Mouse (Mus musculus) mesoderm, embryonic 11.5 days (tissue): ENCODE data around the gene Cdh22.

Experiments used
- DNase-seq: peaks from one replicate; pipeline ENCODE4 v3.0.0-alpha.2; 2012; ENCODE audit warnings: low read depth, low spot score

Gene Cdh22

DNA sequence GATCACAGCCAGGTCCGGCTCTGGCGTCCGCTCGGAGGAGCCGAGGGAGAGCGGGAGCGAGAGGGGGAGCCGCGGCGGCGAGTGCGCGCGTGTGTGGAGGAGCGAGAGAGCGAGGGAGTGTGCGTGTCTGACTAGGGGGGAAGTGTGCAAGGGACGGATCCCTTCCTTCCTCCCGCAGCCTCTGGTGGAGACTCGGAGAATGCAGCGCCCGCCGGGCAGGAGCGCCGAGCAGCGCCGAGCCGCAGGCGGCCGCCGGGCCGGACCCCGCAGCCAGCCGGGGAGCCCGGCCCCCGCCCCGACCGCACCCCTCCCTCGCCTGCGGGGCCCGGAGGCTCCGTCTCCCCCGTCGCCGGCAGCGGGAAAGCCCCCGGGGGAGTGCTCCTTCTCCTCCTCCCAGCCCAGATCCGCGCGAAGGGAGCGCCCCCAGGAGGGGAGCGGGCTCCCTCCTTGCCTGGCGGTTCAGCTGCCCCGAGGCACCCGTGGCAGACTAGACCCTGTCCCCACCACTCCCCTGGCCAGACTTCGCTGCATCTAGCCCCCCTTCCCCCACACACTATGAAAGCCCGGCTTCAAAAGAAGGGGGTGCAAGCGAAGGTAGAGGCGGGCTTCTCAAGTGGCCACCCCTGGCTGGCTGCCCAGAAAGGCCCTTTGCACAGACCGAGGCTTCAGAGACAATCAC lies at the start of gene Cdh22:
TSS of gene Cdh22 (minus strand) at position 241 of the 679 bp plus-strand sequence.
- DNase-seq: peak; percentile 78

DNA sequence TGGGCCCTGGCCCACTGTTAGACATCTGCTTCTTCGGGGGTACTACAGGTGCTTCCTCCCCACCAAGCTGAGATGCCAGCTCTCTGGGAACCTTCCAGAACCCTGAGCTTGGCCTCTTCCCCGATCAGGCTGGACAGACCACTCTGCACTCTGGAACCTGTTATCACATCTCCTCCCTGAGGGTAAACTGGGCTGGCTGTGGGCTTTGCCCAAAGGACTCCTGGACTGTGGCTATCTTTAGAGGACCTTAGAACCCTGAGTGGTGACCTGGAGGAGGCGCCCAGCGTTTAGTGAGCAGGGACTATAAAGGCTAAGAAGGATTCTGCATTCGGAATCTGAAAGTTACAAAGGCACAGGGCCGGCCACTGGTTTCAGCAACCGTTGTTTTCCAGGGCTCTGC lies 49.7 kb upstream of the Cdh22 start:
- no peak for DNase-seq

DNA sequence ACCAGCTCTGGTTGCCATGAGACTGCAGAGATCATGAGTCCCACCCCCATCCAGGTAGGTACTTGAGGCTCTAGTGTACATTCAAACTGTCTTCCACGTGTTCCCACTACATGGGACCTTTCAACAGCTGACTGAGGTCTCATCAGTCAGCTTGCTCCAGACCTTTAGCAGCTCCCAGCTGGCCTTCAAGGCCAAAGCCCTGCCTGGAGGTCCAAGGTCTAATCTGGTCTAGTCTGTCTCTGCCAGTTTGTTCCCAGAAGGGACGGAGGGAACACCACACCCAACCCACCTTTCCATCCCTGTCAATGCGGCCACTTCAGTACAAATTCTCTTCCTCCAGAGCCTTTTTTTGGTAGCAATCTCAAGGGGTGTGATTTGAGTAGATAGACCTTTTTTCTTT lies 49.0 kb upstream of the Cdh22 start:
- DNase-seq: no peak

DNA sequence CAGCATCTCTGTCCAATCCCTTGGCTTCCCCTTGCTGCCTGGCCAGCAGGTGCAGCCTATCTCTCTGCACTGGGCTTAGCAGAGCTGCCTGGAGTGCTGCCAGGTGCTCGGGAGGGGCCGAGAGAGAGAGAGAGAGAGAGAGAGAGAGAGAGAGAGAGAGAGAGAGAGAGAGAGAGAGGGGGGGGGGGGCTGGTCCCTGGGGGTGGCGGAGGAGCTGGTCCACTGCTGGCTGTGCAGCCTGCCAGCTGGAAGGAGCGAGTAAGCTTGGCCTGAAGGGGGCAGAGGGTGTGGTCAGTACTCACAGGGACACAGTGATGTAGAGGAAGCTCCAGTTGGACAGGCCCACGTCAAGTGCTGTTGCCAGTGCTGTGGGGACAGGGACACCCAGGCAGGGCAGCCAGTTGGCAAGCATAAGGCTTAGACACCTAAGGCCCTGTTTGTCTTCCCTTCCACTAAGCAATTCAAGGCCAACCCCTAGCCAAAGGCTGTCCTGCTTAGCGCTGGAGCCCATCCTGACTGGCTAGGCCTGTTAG lies 47.2 kb upstream of the Cdh22 start:
- DNase-seq: no peak

DNA sequence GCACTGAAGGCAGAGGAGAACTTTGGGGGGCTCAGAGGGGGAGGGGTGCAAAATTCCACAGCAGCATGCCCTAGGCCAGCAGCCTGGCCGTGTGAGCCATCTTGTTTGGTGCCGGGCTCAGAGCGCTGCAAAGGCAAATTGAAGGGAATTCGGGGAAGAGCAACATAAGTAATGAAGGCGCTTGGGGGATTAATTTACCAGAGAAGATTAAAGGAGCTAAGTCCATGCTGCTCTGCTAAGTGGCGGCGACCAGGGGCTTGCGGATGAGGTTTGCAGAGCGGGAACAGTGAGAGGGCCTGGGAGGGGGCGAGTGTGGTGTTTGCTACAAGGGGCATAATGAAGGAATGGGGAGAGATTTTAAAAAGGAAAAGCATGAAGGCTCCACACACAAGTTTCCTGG lies 44.7 kb upstream of the Cdh22 start:
- no peak for DNase-seq

DNA sequence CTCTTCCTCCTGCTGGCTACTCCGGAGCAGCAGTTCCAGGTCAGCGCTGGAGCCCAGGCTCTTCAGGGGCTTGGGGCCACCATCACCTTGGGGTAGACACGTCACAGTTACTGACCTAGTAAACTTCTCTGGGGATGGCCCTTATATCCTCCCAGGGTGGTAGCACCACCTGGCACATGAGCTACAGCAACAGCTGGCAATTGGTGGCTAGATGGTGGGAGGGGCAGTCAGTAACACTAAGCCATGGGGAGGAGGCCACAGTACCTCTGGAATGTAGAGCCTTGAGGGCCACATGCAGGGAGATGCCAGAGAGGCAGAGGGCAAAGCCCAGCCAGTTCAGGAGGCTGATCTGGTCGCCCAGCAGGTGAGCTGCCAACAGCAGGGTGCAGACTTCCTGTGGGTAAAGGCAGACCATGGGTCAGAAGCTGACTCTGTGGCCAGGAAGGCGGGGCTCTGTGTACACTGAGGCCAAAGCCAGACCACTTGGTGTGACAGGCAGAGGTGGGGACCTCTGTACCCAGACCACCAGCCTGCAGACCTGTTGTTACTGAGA lies 42.6 kb upstream of the Cdh22 start:
- no peak for DNase-seq

DNA sequence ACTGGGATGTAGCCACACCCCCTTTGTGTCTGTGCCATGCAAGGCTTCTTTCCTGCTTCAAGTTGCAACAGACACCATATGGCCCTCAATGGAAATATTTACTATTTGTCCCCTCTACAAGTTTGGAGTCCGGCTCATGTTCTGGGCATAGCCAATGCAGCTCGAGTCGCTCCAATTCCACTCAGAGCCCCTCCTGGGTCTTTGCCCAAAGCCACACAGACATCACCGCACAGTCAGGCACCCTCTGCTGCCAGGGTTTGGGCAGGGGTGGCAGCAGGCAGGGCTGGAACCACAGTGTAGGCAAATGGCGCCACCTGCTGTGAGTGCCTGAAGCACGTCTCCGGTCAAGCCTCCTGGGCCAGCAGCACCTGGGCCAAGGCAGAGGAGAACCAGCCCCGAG lies 41.2 kb upstream of the Cdh22 start:
- peak; percentile 61 for DNase-seq

DNA sequence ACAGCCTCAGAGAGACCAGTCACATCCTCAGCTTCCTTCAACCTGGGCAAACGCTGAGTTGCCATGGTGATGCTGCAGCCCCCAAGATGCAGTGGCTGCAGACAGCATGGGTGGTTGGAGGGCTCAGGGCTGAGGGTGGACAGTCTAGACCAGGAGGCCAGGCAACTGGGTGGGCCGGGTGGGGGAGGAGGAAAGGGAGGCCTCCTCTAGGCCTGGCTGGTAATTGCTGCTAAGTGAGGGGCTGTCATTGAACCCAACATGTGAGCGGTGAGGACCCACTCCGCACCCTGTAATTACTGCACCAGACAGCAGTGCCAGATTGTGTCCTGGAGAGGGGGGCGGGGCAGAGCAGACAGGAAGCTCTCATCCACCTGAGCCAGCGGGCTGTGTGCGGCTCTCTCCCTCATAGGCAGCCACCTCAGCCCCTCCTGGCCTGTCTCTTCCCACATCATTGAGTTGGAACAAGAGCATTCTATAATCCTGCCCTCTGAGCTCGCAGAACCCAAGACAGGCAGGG lies 40.5 kb upstream of the Cdh22 start:
- DNase-seq: no peak

DNA sequence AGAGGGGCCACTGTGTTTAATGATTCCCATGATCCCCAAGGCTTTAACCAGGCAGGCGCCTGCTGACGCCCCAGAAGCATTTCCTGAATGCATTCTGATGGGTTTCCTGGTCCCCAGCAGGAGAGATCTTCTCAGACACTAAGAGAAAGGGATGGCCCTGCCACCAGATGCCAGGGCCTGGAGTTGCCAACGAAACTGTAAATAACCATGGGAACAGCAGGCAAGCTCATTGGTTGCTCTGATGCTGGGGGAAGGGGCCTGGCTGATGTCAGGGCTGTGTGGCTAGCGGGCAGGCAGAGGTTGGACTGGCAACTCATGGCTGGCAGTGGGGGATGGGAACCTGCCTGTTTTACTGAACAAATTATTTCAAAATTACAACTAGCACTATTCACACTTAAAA lies 38.9 kb upstream of the Cdh22 start:
- no peak for DNase-seq

DNA sequence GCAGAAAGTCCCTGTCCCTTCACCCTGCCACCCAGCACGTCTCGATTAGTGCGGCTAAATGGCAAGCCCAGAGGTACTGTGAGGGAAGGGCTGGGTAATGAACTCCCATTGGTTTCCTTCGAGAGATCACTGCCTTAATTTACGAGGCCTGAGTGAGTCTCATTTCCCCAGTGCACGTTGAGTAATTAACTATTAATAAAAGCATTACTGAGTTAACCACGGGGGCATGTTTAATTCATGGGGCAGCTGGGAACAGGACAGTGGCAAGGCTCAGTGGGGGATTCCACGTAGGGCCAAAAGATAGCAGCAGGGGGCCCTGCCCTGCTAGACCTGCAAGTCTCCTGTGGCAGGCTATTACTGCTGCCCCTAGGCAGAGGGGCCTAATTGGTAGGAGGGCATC lies 36.7 kb upstream of the Cdh22 start:
- DNase-seq: peak; percentile 56

DNA sequence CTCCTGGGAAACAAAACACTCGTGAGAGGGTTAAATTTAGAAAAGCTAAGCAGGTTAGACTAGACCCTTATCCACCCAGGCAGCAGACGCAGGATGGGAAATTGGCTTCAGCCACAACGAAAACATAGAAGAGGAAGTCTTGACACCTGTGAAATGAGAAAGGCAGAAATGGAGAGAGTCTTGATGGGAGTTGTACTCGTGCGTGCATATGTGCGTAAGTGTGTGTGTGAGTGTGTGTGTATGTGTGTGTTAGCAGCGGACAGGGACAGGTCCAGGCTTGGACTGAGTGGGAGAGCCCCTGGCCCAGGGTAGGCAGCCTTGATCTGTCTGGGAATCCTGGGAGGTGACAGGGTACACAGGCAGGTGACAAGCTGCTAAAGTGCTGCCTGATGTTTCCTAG lies 36.2 kb upstream of the Cdh22 start:
- DNase-seq: no peak

DNA sequence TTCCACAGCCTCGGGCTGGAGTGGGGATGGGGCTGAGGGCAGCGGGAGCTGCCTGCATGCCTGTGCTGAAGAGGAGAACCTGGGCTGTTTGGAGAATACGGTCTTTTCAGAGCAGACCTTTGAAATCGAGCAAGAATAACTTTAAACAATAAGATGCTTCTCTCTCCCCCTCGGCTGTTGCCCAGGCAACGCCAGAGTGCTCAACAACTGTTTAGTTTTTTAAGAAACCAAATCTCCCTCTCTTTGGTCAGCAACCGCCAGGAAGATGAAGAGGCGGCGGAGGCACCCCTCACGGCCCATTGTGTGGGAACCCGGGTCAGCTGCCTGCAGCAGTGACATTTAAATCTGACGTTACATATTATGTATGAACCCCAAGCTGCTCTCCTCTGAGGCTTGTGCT lies 32.1 kb upstream of the Cdh22 start:
- DNase-seq: peak; percentile 31

DNA sequence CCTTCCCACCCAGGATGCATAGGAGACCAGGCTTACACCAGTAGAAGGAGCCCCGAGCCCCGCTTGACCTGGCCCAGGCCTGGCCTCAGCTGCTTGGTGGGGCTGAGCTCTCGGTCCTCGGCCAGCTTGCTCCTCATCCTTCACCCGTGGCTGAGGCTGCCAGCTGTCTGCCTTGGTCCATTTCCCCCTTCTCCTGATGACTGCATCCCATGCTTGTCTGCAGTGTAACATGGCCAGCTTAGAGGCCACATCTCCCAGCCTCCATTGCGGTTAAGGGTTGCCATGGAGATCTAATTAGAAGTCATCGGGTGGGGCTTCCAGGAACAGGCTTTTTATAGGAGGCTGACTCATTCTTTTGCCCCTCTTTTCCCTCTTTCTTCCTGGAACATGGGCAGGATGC lies 29.2 kb upstream of the Cdh22 start:
- DNase-seq: no peak

DNA sequence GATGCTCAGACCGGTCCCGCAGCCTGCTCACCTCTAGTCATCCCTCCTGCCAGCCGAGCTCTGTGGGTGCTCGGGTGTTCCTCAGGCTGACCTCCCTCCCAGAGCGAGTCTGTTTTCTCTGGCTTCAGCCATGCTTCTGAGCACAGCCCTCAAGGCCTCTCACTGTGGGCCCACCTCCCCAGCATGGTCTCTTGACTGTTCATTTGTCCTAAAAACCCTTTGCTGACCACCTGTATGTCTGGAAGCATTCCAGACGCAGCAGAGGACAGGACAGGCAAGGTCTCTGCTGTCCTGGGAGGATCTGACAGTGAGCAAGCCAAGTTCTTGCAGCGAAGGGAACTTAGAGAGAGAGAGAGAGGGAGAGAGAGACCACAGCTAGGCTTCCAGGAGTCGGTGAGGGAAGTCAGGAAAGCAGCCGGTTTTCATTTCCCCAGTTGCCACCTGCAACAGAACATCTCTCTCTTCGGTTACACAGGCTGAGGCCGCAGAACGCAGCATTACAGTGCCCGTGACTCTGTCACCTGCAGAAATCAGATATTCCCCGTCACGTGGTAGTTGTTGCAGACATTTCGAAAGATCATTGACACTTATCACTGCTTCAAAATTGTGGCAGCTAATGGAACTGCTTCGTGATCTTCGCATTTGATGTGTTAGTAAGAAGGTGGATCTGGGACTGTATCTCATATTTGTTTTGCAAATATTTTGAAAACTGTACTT lies 27.8 kb upstream of the Cdh22 start:
- no peak for DNase-seq

DNA sequence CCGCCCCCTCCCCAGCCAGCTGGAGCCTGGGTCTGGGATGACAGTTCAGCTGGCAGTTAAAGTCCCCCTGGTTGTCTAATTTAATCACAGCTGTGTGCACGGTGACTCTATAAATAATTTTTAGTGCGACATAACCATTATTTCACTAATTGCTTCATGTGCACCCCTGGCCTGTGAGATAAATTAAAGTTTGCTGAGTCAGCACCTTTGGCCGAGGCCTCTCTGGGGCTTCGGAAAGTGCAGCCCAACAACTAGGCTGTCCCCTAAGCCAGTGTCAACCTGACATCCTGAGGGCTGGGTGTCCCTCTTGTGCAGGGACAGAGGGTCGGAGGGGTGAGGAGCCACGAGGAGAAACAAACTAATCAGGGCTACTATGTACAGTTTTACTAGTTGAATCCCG lies 25.2 kb upstream of the Cdh22 start:
- peak; percentile 23 for DNase-seq

DNA sequence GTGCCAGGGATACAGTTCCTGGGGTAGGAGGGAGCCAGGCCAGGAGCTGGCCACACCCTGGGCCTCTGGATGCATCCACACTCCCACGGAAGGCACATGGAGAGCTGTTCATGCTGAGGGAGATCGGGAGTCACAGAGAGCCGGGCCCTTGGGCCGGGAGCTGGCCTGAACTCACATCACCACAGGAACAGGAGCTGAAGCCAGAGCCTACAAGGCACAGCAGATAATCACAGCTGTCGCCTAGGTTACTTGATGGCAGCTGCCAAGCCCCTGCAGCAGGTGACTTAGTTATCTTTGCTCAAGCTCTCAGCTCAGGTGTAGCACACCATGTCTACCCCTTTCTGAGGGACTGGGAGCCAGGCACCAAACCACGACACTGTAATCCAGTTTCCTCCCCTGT lies 23.7 kb upstream of the Cdh22 start:
- DNase-seq: no peak

DNA sequence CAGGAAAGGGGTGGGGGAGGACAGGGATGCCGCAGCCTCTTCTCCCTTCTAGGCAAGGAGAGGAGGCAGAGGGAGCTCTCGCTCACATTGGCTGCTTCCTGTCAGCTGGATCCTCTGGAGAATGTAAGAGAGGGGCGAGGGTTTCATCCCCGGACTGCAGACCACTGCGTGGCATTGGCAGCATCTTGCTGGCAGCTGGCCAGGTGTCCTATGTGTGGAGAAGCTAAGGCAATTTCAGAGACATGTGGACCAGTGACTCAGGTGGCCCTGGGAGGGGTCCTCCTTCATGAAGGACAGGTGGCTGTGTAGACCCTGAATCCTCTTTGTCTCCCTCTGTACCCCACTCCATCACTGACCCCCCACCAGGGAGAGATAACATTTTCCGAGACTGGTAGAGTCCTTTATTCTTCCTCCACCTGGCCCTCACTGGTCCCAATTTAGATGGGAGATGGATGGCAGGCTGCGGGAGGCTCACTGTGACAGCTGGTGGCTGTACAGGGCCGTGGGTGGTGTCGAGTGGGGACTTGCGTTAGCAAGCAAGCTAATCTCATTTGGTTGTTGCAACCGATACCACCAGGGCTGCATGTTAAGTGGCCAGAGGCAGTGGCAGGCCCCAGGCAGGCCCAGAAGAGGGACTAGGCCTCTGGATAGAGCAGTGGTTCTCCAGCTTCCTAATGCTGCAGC lies 22.6 kb upstream of the Cdh22 start:
- DNase-seq: no peak

DNA sequence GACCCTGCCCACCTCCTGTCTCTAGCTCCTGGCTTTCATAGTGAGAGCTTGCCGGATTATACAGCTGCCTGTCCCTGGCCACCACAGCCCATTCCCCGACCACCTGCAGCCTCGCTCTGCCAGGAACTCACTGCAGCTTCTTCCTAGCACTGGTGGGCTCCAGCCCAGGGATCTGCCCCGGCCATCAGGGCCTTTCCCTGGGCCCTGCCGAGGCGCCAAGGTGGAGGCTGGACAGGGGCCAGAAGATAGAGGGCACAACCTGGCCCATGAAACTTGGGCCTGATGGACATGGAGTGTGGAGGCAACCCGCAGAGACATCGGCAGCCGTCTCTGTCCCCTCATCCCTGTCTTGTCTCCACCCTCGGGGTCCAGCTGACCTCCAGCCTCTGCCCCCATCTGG lies 21.6 kb upstream of the Cdh22 start:
- no peak for DNase-seq

DNA sequence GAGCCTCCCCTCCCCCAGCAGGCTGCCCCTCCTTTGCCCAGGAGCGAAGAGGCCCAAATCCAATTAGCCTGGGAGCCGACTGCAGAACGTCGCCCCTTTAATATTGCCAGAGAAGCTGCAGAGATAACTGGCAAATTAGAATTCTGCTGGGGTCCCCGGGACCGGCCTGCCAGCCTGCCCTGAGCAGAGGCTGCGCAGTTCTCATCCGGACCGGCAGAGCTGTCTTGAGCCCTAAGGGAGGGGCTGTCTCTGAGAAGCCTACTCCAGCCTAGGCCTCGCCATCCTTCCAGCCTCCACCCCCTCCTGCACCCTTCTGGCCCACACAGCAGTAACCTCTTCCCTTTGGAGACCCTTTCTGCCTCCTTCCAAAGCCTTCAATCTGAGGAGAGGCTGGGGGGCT lies 19.2 kb upstream of the Cdh22 start:
- no peak for DNase-seq

DNA sequence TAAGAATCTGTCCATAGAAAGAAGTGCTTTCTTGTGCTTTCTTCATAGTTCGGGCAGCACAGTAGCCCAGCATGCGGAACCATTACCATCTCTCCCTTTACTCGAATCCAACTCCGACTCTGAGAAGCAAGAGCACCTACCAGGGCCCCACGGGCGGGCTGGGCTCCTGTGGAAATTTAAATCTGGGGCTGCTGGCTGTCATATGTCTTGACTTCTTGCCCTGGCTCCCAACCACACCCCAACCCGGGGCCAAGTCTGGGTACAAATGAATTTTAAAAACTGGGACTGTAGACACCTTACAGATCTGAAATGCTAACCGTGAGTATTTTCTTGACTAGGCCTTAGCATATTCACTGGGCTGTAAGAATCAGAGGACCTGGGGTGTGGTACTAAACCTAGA lies 18.6 kb upstream of the Cdh22 start:
- DNase-seq: no peak

DNA sequence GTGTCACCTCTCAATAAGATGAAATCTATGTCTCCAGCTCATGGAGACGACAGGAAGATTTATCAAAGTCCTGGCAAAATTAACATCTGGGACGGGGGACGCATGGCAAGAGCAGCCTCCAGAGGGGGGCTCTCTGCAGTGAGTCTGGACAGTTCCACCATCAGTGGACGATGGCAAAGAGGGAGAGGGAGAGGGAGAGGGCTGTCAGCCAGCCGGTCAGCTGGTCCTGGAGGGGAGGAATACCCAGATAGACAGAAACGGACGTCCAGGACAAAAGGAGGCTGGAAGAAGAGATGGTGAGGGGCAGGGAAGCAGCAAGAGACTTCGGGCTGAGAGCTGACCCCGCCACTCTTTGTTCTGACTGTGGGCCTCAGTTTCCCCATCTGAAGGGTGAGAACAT lies 18.1 kb upstream of the Cdh22 start:
- no peak for DNase-seq

DNA sequence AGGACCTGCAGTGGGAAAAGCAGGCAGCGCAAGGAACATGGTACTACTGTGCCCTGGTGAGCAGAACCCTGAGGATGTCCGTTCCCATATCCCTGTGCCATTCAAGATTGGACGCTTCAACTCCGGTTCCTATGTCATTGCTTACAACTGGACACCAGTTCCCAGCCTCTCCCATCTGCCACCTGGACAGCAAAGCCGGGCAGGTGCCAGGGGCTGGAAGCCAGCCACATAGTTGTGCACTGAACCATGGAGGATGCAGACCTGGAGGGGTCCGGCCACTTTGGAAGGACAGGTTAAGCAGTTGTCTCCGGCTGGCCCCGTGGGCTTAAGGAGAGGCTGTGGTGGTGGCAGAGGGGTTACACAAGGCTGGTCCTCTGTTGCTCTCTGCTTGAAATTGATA lies 17.7 kb upstream of the Cdh22 start:
- no peak for DNase-seq
